Mouse (Mus musculus): Measurements from ENCODE around the gene Kdm4d. TPM values are rescaled to one million over a fixed set of nuclear protein-coding genes. Genes with fewer than 3 reads are reported as not detected.
"Not testable (repeated sequence)": the region's sequence is repeated elsewhere in the genome, so short reads cannot be mapped to it uniquely, and the experiment has no call there.

Gene Kdm4d
- 0.19 and 0.27 TPM in 2 replicates for polyA plus RNA-seq (2012; rRNA removed)

GRCm38 (mm10) chr9:14500023-14500915 lies at the start of gene Kdm4d, which contains the start of gene Cwc15:
Gene Kdm4d (minus strand): TSS chr9:14500482.
Gene Cwc15 (plus strand): TSS chr9:14500617.
- DNase-seq (ENCODE audit: low spot score): peak; percentile 77

DNA sequence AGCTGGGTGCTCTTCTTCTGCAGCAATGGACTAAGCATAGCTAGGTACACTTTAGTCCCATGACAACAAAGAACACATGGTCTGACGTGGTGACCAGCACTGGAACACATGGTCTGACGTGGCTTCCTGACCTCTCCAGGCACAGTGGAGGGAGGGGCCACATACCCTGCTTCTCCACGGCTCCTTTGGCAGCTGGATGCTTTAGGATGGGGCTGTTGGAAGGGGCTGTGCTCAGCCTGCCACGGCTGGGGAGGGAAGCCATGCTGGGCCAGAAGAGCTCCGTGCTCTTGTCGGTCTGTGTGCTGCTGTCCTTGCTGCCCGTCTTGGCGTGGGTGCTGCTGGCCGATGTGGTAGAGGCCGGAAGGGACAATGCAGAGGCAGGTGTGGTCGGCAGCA lies 48.1 kb upstream of the Kdm4d start:
- no peak for DNase-seq (ENCODE audit: low spot score)

DNA sequence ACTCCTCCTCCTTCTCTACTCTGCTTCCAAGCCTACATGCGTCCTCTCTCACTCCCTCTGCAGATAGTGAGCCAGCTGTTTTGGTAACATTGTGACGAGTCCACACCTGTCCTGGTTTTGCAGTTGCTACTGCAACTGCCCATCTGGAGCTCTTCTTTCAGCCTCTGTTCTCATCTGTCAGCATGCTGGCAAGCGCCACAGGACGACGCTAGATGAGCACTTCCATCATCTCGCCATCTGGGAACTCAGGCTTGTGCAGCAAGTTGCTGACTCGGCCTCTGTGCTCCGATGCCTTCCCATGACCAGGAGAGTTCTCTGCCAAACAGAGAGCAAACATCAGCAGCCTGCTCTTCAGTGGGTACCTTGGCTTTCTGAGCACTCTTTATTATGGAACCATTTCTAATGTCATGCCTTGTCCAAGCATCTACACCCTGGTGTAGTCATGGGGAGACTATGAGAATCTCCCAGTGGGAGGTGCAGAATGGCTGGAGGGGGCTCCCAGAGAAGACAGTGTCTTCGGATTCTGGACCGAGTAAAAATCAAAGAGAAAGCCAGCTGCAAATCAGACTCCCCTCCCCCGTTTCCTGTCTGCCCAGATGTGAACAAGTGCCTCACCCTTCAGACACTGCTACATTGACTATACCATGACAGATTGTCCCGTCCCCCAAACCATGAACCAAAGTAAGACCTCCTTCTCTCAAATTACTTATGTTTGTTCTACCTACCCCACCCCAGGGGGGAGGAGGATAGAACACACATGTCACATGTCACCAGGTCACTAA lies 47.5 kb upstream of the Kdm4d start:
- no peak for DNase-seq (ENCODE audit: low spot score)

DNA sequence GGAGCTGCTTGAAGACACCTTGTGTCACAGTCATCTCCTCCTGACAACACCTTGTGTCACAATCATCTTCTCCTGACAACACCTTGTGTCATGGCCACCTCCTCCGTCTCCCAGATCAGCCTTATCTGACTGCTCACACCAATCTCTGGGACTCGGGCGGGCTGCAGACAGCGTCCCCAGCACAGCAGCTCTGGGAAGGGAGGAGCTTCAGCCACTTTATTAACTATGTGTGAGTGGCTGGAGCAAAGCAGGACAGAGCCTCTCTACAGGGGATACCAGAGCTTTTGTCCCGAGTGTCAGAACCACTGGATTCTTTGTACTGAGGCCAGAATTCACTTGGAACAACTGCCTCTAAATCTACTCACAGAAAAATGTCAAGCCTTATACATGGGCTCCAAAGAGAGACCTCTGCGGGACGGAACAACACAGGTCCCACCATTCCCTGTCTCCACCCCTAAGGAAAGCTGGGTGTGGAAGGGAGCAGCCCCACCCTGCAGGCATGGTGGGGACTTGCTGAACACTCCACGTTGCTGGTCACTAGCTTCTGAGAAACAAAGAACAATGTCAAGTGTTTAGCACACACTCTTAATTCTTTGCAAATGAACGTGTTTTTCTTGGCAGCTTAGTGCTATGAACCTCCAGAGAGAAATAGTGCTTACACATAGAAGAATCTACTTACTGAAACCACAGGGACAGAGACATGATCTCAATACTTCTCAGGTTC lies 43.9 kb upstream of the Kdm4d start:
- DNase-seq (ENCODE audit: low spot score): no peak

DNA sequence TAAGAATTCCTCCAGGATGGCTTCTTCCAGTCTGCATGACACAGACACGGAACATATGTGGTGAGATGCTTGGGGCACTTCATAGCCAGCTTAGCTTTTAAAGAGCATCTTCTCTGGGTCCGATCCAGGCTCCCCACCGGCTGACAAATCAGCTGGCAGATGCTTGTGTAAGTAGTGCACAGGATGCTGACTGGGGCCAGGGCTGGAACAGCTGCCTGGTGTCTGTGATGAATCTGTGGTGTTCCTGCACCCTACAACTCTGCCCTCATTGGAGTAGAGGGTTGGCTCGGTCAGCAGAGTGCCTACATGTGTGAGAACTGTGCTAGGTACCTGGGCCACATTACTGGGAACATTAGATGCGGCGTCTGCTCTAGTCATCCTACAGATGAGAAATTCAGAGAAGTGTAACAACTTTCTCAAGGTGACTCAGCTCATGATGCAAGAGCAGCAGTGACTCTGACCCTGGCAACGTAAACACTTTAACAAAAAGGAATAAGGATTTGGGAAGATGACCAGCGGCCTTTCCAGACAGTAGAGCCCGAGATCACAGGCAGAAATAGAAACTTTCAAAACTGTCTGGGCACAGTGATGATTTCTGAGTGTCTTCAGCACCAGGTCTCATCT lies 34.7 kb upstream of the Kdm4d start:
- no peak for DNase-seq (ENCODE audit: low spot score)

DNA sequence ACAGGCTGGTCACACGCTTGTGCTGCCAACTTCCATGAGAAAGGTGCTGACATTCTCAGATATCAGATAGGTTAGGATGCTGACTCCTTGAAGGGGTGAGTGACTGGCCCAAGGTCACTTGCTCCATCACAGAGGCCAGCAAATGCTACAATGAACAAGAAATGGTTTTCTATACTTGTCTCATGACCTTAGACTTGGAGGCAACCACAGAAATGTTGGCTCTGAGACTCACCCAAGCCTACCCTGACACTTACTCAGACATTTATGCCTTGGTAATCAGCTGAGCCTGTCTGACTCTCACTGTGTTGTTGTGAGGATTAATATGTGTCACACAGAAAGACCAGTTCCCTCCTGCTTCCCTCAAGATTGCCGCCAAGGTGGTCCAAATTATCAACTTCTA lies 33.4 kb upstream of the Kdm4d start:
- DNase-seq (ENCODE audit: low spot score): no peak

DNA sequence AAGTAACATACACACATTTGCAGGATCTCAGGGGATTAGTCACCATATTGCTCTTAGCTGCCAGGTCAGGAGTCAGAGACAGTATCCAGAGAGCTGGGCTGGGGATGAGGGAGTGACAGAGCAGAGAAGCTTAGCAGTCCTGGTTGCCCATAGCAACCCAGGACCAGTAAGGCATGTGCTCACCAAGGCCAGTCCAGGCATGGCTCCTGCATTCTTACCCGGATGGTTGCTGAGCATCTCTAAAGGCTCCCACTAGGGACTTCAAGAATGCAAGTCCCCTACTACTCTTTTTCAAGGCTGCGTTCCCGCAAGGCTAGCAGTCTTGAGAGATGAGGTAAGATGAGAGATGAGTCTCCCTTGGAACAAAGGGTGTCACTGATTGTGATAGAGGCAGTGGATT lies 32.0 kb upstream of the Kdm4d start:
- no peak for DNase-seq (ENCODE audit: low spot score)

DNA sequence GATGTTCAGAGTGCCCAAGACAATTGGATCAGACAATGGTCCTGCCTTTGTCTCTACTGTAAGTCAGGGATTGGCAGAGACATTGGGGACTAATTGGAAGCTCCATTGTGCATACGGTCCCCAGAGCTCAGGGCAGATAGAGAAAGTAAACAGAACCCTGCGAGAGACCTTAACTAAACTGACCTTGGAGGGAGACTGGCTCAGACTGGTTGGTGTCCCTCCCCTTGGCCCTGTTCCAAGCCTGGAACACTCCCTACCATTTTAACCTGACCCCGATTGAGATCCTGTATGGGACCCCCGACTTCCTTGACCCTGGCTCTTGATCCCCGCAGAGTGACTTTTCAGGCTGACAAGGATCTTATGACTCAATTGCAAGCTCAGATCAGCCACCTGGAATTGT lies 29.7 kb upstream of the Kdm4d start:
- no peak for DNase-seq (ENCODE audit: low spot score)

- peak; percentile 48 for DNase-seq (ENCODE audit: low spot score)
Measured at GRCm38 (mm10) chr9:14523408-14524043, 23.2 kb upstream of the Kdm4d start.

GRCm38 (mm10) chr9:14521695-14522094 lies 21.4 kb upstream of the Kdm4d start:
- no peak for DNase-seq (ENCODE audit: low spot score)

GRCm38 (mm10) chr9:14520971-14521670 lies 20.8 kb upstream of the Kdm4d start:
- DNase-seq (ENCODE audit: low spot score): no peak

DNA sequence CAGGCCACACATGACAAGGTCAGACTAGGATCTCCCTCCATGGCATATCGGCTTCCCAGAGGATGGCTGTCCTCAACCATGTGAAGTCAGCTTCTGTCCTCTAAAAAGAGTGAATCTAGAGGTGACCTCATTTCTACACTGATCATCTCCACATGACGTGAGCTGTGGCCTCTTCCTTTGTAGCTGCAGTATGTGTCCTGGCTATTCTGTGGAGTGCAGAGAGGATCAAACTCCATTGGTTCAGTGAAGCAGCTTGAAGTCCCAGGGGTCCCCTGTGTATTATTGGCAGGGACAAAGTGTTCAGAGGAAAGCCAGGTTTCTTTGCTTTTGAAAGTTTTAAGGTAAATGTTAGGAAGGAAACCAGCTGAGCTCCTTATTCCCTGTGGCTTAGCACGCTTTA lies 17.8 kb upstream of the Kdm4d start:
- no peak for DNase-seq (ENCODE audit: low spot score)

DNA sequence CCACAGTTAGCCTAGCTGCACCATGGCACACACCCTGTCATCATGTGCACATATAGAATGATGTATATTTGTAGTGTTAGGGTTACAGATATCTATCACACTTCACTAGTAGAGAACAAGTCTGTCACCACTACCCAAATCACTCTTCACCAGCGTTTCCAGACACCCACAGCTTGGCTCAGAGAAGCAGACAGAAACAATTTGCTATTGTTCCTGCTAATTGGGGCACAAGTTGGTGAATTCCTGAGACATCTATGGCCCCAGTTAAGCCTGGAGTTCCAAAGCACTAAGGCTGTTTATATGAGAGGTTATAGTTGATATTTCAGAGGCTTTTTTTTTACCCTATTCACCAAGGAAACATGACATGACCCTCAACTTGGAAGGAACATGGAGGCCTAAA lies 17.0 kb upstream of the Kdm4d start:
- DNase-seq (ENCODE audit: low spot score): no peak

DNA sequence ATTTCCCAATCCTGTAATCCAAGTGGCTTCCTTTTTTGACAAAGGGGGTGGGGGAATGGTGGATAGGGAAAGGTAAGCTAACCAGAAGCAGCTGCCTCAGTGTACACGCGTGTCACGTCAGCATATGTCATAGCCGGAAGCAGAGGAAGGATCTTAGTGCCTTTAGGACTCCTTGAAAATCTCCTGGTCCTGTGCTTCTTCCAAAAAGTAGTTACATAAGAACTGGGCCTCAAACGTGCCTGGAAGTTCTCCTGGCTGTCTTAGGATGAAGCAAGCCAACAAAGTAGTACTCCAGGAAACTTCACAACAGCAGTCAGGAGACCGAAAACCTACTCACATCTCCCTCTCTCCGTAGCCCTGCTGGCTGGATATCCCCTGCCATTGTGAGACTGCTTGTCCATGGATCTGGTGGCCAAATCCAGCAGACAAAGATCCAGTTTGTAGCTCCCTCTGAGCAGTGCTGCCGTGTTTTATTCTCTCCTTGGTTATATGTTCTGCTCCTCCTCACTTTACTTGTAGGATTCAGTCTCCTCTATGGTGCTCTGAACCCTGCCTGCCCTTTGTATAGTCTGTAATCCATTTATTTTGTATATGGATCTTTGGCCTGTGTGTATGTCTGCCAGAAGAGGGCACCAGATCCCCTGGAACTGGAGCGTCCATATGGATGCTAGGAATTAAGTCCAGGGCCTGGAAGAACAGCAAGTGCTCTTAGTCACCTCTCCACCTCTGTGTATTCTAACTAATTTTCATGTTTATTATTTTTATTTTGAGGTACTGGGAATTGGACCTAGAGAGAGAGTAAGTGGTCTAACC lies 12.6 kb upstream of the Kdm4d start:
- no peak for DNase-seq (ENCODE audit: low spot score)

DNA sequence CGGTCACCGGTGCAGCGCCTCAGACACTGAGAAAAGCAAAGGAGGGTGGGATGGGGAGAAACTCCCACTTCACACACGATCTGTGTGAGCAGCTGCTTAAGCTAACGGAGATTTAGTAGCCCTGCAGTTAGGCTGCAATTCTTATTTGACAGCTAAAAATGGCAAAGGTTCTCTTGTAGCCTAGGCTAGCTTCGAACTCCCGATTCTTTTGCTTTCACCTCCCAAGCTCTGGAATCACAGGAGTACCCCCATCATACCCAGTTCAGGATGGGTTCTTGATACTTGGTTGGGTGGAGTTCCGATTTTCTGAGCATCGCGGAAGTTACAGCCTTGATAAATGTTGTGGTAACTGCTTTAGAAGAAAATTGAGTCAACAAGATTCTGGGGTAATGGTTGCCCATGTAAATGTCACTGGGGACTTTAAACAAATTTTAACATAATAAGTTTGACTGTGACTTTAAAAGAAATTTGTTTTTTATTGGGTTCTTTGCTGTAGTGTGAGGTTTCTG lies 688 bp upstream of the Kdm4d start:
- DNase-seq (ENCODE audit: low spot score): no peak

- no peak for DNase-seq (ENCODE audit: low spot score)
Measured at GRCm38 (mm10) chr9:14498896-14499705, 1.2 kb downstream of the Kdm4d start.

DNA sequence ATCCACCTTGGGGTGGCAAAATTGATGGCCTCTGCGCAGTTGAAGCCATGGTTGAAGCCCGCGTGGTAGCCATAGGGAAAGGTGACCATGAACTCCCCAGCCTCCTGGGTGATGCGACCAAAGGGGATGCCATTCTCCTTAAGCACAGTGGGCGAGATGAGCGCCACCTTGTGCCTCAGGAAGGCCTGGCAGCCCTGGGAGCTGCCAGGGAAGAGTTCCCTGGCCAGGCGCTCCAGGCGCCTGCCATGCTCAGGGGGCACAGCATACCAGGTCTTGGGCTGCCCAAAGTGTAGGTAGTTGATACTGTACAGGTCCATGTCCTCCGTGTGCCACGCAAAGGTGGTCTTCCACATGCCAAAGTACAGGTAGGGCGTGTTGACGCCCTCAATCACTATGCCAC lies 36.6 kb downstream of the Kdm4d start:
- DNase-seq (ENCODE audit: low spot score): not testable (repeated sequence)

- not testable (repeated sequence) for DNase-seq (ENCODE audit: low spot score)
Measured at GRCm38 (mm10) chr9:14462536-14462935, 37.7 kb downstream of the Kdm4d start.

DNA sequence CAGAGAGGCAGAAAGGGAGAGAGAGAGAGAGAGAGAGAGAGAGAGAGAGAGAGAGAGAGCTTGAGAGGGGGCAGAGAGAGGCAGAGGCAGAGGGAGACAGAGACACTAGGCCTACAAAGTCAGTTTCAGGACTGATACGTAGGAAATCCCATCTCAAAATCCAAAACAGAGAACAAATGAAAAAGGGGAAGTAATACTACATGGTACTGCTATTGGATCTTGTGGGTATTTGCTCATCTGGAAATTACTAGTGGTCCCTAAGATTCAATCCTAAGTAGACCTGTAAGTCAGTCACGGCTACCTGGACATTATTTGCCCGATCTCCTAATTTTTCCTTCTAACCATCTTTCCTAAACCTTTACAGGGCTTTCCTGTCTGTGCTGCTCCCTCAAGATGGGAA lies 44.0 kb downstream of the Kdm4d start:
- DNase-seq (ENCODE audit: low spot score): no peak

Measured in urinary bladder, adult 2 months (tissue).